Mouse (Mus musculus): ENCODE results near the gene Gpr55.
A peak's percentile ranks its signal among the peaks of the same experiment; 100 is the strongest.

Gpr55 gene

DNA sequence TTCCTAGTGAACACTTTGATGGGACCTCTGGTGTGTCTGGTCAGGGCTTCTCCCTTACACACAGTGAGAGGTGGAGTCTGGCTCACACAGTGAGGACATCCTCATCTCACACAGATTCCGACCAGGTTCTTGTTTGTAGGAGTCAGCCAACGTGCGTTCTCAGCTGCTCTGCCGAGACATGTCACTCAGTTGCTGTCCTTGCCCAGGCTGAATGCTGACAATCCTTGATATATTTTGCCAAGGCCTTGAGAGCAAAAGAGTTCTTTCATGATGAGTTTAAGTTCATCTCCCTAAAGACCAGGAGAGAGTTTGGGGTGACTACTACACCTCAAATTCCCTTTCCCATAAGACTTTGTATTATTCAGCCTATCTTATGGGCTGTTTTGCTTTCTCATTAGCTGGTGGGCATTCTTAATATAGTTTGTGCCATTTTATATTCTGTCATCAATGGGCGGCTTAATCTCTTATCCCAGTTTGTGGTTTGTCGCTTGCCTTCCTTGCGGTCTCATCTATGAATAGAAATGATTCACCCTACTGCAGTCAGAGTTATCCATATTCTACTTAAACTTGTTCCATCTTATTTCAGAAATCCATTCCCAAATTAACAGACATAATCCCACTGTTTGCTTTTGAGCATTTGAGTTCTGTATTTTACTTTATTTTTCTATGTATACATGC lies 47.6 kb downstream of the Gpr55 start:
- DNase-seq: no peak

DNA sequence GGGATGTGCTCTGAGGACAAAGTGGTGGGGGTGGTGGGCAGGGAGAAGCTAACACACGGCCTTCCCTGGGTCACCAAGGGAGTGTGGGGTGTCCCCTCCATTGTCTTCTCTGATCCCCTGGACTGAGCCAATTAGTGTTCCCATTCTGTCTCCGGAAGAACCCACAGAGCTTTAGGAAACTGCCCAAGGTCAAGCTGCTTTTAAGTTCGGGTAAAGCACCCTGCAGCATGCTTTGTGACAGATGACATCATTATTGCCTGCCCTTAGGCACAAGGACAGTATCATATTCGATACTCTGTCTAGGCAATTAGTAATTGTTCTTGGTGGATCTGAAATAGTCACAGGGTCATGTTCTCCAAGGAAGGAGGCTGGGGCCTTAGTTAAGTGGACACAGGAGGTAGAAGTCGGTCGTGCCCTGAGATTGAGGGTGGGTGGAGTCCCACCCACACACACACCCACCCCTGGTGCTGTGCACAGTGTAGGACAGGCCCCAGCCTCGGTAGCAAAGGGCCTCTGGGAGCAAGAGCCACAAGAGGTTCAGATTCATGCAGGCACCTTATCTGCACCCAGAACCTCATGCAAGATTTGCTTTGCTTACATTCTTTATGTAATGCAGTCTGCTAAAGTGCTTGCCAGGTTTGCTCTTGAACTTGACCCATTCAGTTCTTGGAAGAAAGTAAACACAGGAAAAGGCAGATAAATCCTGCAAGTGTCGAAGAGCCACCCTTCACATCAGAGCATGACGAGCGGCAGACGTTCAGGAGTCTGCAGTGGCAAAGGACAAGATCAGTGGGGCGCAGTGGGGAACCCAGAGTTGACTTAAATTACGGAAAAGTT lies 51.8 kb downstream of the Gpr55 start:
- DNase-seq: no peak

GRCm38 (mm10) chr1:85906892-85907291 lies 53.9 kb downstream of the Gpr55 start:
- no peak for DNase-seq

DNA sequence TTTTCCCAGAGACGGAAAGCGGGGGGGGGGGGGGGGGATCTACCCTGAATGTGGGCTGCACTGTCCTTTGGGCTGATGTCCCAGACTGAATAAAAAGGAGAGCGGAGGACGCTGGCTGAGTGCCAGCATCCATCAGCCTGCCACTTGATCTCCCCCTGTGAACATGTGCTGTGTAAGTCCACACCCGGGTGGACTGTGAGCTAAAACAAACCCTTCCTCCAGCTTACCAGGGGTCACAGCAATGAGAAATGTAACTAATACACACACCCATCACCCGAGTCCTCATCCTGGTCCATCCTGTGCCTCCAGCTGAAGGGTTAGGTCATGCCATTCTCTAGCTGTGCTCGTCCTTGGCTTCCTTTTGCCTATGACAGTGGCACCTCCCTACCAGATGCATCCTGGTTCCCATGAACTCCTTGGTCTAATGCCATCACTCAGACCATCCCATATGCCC lies 58.7 kb downstream of the Gpr55 start:
- no peak for DNase-seq

DNA sequence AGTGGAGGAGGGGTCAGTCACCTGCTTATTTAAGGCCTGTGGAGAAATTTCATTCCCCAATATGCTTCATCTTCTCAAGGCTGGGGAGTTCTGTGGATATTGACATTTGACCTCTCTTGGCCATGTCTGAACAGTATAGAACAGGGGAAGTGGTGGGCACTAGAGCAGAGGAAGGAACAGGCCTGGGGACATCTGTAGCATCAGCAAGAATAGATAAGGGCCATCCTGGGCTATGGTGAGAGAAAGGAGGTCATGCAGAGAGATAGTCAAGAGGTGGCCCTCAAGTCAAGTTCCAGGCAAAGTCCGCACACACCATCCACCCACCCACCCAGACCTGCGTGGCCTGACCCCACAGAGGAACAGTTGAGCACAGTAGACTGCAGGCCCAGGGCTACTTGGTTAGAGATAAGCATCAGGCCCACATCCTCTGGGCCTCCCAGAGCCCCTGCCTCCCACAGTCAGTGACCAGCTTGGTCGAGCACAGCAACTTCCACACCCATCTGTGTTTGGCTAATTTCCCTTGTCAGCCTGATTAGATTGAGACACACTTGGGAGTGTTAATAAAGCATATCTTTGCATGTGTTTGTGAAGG lies 59.2 kb downstream of the Gpr55 start:
- no peak for DNase-seq

- DNase-seq: no peak
Observed at GRCm38 (mm10) chr1:85900521-85901333, 60.1 kb downstream of the Gpr55 start.

DNA sequence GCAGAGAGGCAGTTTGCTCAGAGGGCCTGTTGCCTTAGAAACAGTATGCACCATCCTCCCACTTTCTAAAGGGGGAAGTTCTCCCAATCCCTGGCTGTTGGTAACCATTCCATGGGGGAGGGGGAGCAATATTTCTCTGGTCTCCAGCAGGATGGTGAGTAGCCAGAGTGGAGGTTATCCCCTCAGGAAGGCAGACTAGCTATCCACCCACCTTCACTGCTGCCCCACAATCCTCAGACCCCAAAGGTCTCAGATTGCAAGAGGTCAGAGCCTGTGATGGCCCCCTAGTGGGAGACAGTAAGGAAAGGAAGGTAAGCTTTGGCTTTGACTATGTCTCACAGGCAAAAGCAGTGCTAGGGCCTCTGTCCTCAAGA lies 61.4 kb downstream of the Gpr55 start:
- no peak for DNase-seq

DNA sequence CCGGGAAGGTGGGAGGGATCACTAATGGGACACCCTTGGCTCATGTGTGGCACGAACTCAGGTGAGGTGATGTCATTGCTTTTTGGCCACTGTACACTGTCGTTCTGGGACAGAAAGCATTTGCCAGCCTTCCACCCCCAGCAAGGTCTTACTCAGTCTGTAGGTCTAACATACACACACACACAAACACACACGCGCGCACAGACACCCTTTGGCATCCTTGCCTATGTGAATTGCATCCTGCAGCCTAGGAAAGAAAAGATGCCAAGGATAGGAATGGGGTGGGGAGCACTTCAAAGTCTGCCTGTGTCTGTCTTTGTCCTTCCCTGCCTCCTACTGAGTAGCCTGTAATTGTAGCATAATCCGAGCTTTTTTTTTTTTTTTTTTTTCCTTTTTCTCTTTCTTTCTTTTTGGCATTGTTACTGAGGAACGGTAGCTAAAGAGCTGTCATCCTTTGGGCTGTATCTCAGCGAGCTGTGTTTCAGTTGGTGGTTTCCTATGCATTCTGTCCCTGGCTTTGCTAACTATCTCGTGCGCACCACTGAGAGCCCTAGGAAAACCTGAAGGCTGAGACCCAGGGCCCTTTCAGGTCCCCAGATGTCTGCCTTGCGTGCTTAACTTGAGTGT lies 61.9 kb downstream of the Gpr55 start:
- DNase-seq: no peak

GRCm38 (mm10) chr1:85897901-85898760 lies 62.7 kb downstream of the Gpr55 start:
- no peak for DNase-seq

- no peak for DNase-seq
Observed at GRCm38 (mm10) chr1:85896781-85897700, 63.8 kb downstream of the Gpr55 start.

GRCm38 (mm10) chr1:85896110-85896509 lies 64.7 kb downstream of the Gpr55 start:
- no peak for DNase-seq

DNA sequence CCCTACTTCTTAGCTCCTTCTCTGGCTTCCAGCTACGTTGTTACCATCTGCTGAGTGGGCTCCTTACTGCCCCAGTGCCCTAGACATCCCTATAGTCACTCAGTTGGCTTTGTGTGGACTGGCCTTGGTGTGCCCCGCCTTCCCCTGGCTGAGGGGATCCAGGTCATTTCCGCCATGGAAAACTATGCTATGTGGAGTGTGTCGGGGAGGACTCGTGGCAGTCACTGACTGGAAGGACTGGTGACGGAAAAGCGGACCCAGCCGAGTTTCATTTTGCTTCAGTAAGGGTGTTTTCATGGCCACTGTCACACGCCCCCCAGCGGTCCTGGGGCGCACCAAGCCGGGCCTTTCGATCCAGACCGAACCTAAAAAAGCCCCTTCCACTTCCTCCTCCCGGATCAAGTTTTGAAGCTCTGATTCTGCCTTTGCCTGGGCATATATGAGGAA lies 65.4 kb downstream of the Gpr55 start:
- DNase-seq: peak; percentile 57

DNA sequence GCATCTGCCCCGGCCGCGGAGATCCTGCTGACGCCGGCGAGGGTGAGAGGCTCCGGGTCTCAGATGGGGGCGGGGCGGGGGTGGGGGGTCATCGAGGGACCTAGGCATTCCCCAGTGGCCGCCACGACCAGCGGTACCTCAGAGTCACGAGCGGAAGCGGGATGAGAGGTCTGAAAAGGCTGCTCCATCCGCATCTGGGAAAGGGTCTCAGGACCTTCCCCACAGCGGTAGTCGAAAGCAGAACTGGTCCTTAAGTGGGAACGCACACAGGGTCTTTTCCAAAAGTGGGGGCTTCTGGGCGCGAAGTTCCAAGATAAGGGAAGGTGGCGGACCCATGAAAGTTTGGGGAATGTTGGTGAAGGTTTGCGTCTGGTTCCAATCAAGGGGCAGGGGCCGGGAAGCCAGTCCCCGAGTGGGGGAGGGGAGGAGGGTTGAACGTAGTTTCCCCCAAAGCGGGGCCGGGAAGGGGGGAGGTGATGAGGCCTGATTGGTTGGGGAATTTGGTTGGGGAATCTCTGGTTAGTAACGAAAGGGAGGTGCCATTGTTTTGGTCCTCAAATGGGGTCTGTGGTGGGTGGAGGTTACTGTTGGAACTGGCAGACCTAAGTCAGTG lies 66.0 kb downstream of the Gpr55 start:
- no peak for DNase-seq

DNA sequence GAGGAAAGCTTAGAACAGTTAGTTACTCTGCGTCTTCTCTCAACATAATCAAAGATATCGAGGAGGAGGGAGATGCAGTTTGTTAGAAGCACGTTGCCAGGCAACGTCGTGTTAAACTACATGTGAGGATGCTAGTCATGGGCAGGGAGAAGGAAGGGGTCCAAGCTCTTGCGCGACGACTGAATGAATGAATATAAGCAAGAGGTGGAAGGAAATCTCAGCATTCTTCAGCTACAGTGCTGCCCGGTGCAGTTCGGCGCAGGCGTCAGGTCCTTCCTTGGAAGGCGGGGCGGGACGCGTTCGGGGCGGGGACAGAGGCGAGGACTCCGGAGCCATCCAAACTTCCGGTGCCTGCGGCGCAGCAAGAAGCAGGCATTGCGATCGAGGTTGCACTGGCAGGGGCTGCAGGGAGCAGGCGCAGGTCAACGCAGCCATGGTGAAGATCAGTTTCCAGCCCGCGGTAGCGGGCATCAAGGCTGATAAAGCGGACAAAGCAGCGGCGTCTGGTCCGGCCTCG lies 66.5 kb downstream of the Gpr55 start, which contains the start of gene Itm2c:
Itm2c (plus strand) TSS at position 51 of the 517 bp plus-strand sequence.
- peak; percentile 84 for DNase-seq

All from kidney, adult 9 months (tissue).